Mouse (Mus musculus) spleen, postnatal 14 days (tissue): ENCODE data around the gene Wfdc16.
"Not testable (repeated sequence)": the region's sequence is repeated elsewhere in the genome, so short reads cannot be mapped to it uniquely, and the experiment has no call there.

Source experiments
- DNase-seq, 2 experiments: peaks; one replicate each; pipeline ENCODE4 v3.0.0; 2021 to 2022; ENCODE audit warnings: low spot score in 2 of 2

Wfdc16 gene

GRCm38 (mm10) chr2:164600179-164600578 lies 38.4 kb downstream of the Wfdc16 start:
- DNase-seq: no peak

- no peak for DNase-seq
Observed at GRCm38 (mm10) chr2:164593494-164593893, 45.1 kb downstream of the Wfdc16 start, which contains the start of gene Eppin. Eppin (minus strand) TSS chr2:164593594.

- DNase-seq: no peak
Observed at GRCm38 (mm10) chr2:164592014-164592413, 46.6 kb downstream of the Wfdc16 start.

- not testable (repeated sequence) for DNase-seq
Observed at GRCm38 (mm10) chr2:164585025-164585725, 53.4 kb downstream of the Wfdc16 start, which contains the start of gene Wfdc6a. Wfdc6a (minus strand) TSS chr2:164585447.
